Mouse (Mus musculus) C2C12 (cell line): ENCODE results near the gene Dcaf15. TPM values are rescaled to one million over a fixed set of nuclear protein-coding genes. Genes with fewer than 3 reads are reported as not detected.
A peak's percentile ranks its signal among the peaks of the same experiment; 100 is the strongest.

ENCODE experiments used
- H3K27me3 ChIP-seq: one replicate; pipeline ENCODE4 v1.6.1; 2011; ENCODE audit not compliant: control insufficient read depth, insufficient read depth, insufficient read length
- H3K36me3 ChIP-seq: one replicate; pipeline ENCODE4 v1.6.1; 2011; ENCODE audit not compliant: control insufficient read depth, insufficient read depth
- H3K4me3 ChIP-seq: one replicate; pipeline ENCODE4 v1.5.1; 2011; ENCODE audit warnings: mild to moderate bottlenecking, control low read depth; ENCODE audit not compliant: poor library complexity, insufficient read depth, severe bottlenecking
- H3K79me2 ChIP-seq: one replicate; pipeline ENCODE4 v1.6.1; 2011; ENCODE audit not compliant: control insufficient read depth, insufficient read depth
- H3K79me3 ChIP-seq: one replicate; pipeline ENCODE4 v1.6.1; 2011; ENCODE audit warnings: low read depth, control low read depth
- H3ac ChIP-seq: one replicate; pipeline ENCODE3; 2011; ENCODE audit warnings: low read depth; ENCODE audit not compliant: control insufficient read depth, insufficient read length
- CEBPB ChIP-seq: IDR thresholded peaks from one replicate; pipeline ENCODE4 v1.6.1; 2011; ENCODE audit warnings: low read depth, mild to moderate bottlenecking, control low read depth, moderate library complexity
- CTCF ChIP-seq: IDR thresholded peaks from one replicate; pipeline ENCODE4 v1.5.1; 2011; ENCODE audit not compliant: control insufficient read depth, insufficient read depth, insufficient read length
- FOSL1 ChIP-seq: IDR thresholded peaks from one replicate; pipeline ENCODE4 v1.8.0; 2011; ENCODE audit warnings: mild to moderate bottlenecking, low read length; ENCODE audit not compliant: poor library complexity, insufficient read depth, severe bottlenecking
- MAX ChIP-seq: IDR thresholded peaks from one replicate; pipeline ENCODE4 v1.6.1; 2011; ENCODE audit warnings: mild to moderate bottlenecking, control low read depth
- MYOD1 ChIP-seq: IDR thresholded peaks from one replicate; pipeline ENCODE4 v1.6.1; 2011; ENCODE audit warnings: low read depth; ENCODE audit not compliant: control insufficient read depth, insufficient read length
- MYOG ChIP-seq: IDR thresholded peaks from one replicate; pipeline ENCODE4 v1.6.1; 2011; ENCODE audit not compliant: control insufficient read depth, insufficient read length; ENCODE audit errors: extremely low read depth
- USF1 ChIP-seq: IDR thresholded peaks from one replicate; pipeline ENCODE4 v1.6.1; 2011; ENCODE audit warnings: low read depth, mild to moderate bottlenecking, control low read depth, moderate library complexity
- microRNA-seq: library from miRNA; unstranded; fragments of <30 nt; microRNA quantifications from one replicate; pipeline ENCODE4, GENCODE M21; 2019; ENCODE audit warnings: borderline microRNAs expressed
- polyA plus RNA-seq: library from polyadenylated mRNA; unstranded; fragments of >200 nt; fragmentation: generic; extraction: Trizol; gene quantifications from one replicate; pipeline ENCODE4 v1.2.1, GENCODE M21; 2012; ENCODE audit warnings: missing spikeins

Dcaf15 gene
- polyA plus RNA-seq, 1 experiment = 45.2 TPM

GRCm38 (mm10) chr8:84052746-84053145 lies 51.8 kb downstream of the Dcaf15 start:
- no peak overlapping the region for H3K4me3 ChIP-seq
- no peak overlapping the region for H3ac ChIP-seq
- no peaks in the 10 kb centered on the region for H3K36me3 ChIP-seq
- H3K27me3 ChIP-seq = no peaks in the 10 kb centered on the region
- no peak for TF ChIP-seq USF1
- no peak for TF ChIP-seq MAX
- TF ChIP-seq MYOD1 = no peak
- TF ChIP-seq MYOG = no peak
- TF ChIP-seq FOSL1 = no peak
- no peak for TF ChIP-seq CEBPB
- TF ChIP-seq CTCF = no peak
- H3K79me2 ChIP-seq = no peaks in the 10 kb centered on the region
- no peaks in the 10 kb centered on the region for H3K79me3 ChIP-seq

GRCm38 (mm10) chr8:84048171-84048570 lies 56.4 kb downstream of the Dcaf15 start:
- Histone ChIP-seq H3K79me2 (no peaks in the 10 kb centered on the region), H3K27me3 (no peaks in the 10 kb centered on the region), H3ac (no peak overlapping the region), H3K36me3 (no peaks in the 10 kb centered on the region), H3K79me3 (no peaks in the 10 kb centered on the region), H3K4me3 (no peak overlapping the region)
- TF ChIP-seq MYOD1 (peak; percentile 1), MYOG (no peak)

Small RNAs within 50 kb of the gene (microRNA-seq; reads per million reads assigned to microRNA genes)
- gene Mir709 = not detected

Other genes starting within 250 kb of the Dcaf15 start
- gene Adgrl1, start 204.7 kb downstream of the Dcaf15 start, polyA plus RNA-seq = 16.6 TPM
- gene Gm10644, start 149.6 kb downstream of the Dcaf15 start, polyA plus RNA-seq = 0.08 TPM
- gene Asf1b, start 149.3 kb downstream of the Dcaf15 start, polyA plus RNA-seq = 140 TPM
- 75.1 TPM for gene Prkaca, start 131.8 kb downstream of the Dcaf15 start, polyA plus RNA-seq
- gene Samd1, start 107.1 kb downstream of the Dcaf15 start, polyA plus RNA-seq = 69.7 TPM
- gene 1700067K01Rik, start 103.3 kb downstream of the Dcaf15 start, polyA plus RNA-seq = 0.12 TPM
- 1.5 TPM for gene 2210011C24Rik, start 92.6 kb downstream of the Dcaf15 start, polyA plus RNA-seq
- 3.5 TPM for gene Palm3, start 83.3 kb downstream of the Dcaf15 start, polyA plus RNA-seq
- 0.49 TPM for gene Il27ra, start 62.2 kb downstream of the Dcaf15 start, polyA plus RNA-seq
- gene Rln3, start 59.8 kb downstream of the Dcaf15 start, polyA plus RNA-seq = not detected
- 0.49 TPM for gene Gm10643, start 39.6 kb downstream of the Dcaf15 start, polyA plus RNA-seq
- gene Rfx1, start 37.9 kb downstream of the Dcaf15 start, polyA plus RNA-seq = 9.8 TPM
- gene Podnl1, start 21.2 kb upstream of the Dcaf15 start, polyA plus RNA-seq = 10.3 TPM
- gene Cc2d1a, start 43.2 kb upstream of the Dcaf15 start, polyA plus RNA-seq = 25.2 TPM
- gene 4930432K21Rik, start 43.3 kb upstream of the Dcaf15 start, polyA plus RNA-seq = 0.61 TPM
- gene Nanos3, start 80.4 kb upstream of the Dcaf15 start, polyA plus RNA-seq = 1.1 TPM
- 10.1 TPM for gene Zswim4, start 132.3 kb upstream of the Dcaf15 start, polyA plus RNA-seq
- 281 TPM for gene D8Ertd738e, start 145.0 kb upstream of the Dcaf15 start, polyA plus RNA-seq
- 23.2 TPM for gene Mri1, start 152.6 kb upstream of the Dcaf15 start, polyA plus RNA-seq
- 16.1 TPM for gene Ccdc130, start 165.6 kb upstream of the Dcaf15 start, polyA plus RNA-seq